Mouse (Mus musculus): ENCODE measurements around the gene Wsb2.
A peak's percentile ranks its signal among the peaks of the same experiment; 100 is the strongest.
"Not testable (repeated sequence)": the region's sequence is repeated elsewhere in the genome, so short reads cannot be mapped to it uniquely, and the experiment has no call there.

Wsb2 gene

GRCm38 (mm10) chr5:117388296-117388751, 31.2 kb downstream of the Wsb2 start:
- DNase-seq (ENCODE audit: low spot score), result peak; percentile 71

DNA sequence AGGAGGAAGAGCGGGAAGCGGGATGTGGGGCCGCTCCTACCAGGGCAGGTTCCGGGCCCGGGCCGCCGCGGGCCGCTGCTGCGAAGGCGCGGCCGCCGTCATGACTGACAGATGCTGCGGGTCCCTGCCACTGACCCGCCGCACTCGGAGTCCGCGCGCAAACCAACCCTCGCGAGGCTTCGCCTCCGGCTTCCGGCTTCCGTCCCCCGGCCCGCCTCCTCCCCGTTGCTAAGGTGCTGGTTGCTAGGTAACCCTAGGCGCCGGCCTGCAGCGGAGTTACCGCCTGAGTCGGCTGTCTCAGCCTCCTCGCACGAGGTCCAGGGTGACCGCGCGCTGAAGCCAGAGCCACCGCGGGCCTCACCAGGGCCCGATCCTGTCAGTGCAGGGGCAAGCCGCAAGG, 31.8 kb downstream of the Wsb2 start, which contains the start of gene Rfc5:
Rfc5 (minus strand) TSS at position 171 of the 400 bp plus-strand sequence.
- peak; percentile 98 for DNase-seq (ENCODE audit: low spot score)

DNA sequence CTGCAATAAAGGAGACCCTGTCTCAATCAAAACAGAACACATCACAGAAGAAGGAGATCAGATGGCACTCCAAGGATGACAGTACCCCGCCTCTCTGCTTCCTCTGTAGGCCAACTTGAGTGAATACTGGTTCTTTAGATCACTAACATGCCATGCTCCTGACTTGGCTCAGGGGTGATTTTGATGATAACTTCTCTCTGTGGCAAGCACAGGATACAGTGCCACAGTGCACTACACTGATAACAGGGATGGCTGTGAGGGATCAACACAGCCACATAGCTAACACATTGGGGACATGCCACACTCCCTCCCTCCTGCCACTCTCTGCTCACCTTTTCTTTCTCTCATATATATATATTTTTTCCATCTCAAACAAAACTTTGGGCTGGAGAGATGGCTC, 33.8 kb downstream of the Wsb2 start:
- DNase-seq (ENCODE audit: low spot score), result no peak

DNA sequence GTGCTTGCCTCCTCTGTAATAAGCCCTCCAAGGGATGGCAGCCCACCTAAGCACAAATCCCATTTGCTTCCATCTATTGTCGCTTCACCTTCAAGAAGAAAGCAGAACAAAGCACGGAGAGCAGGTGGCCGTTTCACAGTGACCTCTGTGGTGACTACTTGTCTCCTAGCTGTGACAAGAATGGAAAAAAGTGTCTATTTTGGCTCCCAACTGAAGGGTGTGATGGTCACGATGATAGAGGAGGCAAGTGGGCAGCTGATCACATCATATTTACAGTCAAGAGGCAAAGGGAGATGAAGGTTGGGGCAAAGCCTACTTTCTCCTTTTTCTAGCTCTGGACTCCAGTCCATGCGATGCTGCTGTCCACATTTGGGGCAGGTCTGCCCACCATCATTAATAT, 38.7 kb downstream of the Wsb2 start:
- DNase-seq (ENCODE audit: low spot score), result no peak

- DNase-seq (ENCODE audit: low spot score), result no peak
These were observed 39.5 kb downstream of the Wsb2 start for GRCm38 (mm10) chr5:117396596-117397014.

GRCm38 (mm10) chr5:117397371-117397770, 40.3 kb downstream of the Wsb2 start:
- no peak for DNase-seq (ENCODE audit: low spot score)

DNA sequence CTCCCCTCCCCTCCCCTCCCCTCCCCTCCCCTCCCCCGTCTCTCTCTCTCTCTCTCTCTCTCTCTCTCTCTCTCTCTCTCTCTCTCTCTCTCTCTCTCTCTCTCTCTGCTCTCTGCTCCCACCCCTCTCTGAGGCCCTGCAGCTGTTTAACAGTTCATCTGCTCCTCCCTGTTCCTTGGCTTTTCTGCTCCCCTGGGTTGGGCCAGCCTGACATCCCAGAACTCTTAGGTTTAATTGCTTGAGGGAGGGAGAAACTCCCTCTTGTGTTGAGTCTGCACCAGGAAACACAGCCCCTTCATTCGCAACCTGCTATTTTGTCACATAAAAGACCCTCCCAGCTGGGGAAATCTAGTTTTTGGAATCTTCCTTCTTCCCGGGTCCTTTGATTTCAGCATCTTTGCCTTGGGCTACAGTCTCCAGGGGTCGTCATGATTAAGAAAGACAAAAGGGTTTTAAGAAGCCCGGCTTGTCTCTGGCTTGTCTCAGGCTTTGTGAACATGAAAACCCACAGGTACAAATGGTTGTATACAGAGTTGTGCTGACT, 41.0 kb downstream of the Wsb2 start:
- no peak for DNase-seq (ENCODE audit: low spot score)

- DNase-seq (ENCODE audit: low spot score), result no peak
These were observed 42.2 kb downstream of the Wsb2 start for GRCm38 (mm10) chr5:117399281-117399680.

GRCm38 (mm10) chr5:117403609-117404008, 46.5 kb downstream of the Wsb2 start:
- DNase-seq (ENCODE audit: low spot score), result no peak

DNA sequence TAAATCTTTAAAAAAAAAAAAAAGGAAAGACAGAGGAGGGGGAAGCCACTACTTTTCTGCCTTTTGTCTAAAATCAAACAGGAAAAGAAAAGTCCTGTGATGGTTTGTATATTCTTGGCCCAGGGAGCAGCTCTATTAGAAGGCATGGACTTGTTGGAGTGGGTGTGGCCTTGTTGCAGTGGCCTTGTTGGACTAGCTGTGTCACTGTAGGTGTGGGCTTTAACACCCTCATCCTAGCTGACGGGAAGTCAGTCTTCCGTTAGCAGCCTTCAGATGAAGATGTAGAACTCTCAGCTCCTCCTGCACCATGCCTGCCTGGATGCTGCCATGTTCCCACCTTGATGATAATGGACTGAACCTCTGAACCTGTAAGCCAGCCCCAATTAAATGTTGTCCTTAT, 47.6 kb downstream of the Wsb2 start:
- DNase-seq (ENCODE audit: low spot score), result not testable (repeated sequence)

DNA sequence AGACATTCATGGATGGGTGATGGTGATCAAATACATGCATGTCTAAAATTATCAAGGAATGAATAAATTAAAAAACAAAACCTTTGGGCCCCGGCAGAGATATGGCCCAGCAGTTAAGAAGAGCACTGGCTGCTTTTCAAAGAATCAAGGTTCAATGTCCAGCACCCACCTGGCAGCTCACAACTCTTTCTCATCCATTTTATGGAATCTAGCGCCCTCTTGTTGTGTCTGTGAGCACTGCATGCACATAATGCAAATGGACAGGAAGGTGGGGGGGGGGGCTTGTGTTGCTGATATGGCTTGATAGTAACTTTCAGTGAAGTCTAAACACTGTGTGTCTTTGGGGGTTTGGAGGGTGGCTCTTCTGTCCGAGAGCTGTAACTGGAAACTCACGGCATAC, 51.1 kb downstream of the Wsb2 start:
- peak; percentile 43 for DNase-seq (ENCODE audit: low spot score)

DNA sequence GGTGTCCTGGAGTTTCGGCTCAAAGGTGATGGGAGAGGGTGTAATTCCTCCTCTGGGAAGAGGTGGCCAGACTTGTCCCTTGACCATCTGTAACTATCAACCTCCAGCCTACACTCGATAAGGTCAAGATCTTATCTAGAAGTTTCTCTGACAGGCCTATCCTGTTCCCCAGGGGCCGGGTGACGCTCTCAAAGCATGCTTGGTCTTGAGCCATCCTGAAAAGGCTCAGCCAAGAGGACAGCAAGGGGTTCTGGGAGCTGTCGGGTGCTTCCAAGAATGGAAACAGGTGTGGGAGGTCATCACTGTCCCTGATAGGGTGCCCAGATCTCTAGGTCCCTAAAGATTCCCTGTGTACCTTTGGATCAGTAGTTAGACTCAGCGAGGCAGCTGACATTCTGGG, 52.3 kb downstream of the Wsb2 start:
- no peak for DNase-seq (ENCODE audit: low spot score)

GRCm38 (mm10) chr5:117413507-117414501, 56.7 kb downstream of the Wsb2 start, which contains the start of gene Ksr2:
Gene Ksr2, plus strand, starts transcription at chr5:117414000.
- DNase-seq (ENCODE audit: low spot score), result peak; percentile 80

DNA sequence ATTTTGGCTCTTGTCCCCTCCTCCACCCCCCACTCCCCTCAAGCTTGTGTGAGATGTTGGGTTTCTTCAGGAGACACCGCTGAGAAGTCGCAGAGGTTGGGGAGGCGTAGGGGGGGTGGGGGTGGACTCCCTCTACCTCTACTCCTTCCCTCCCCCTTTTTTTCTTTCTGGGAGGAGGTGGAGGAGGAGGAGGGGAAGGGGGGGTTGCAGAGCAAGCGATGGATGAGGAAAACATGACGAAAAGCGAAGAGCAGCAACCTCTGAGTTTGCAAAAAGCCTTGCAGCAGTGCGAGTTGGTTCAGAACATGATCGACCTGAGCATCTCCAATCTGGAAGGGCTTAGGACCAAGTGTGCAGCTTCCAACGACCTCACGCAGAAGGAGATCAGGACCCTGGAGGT, 57.5 kb downstream of the Wsb2 start:
- no peak for DNase-seq (ENCODE audit: low spot score)

DNA sequence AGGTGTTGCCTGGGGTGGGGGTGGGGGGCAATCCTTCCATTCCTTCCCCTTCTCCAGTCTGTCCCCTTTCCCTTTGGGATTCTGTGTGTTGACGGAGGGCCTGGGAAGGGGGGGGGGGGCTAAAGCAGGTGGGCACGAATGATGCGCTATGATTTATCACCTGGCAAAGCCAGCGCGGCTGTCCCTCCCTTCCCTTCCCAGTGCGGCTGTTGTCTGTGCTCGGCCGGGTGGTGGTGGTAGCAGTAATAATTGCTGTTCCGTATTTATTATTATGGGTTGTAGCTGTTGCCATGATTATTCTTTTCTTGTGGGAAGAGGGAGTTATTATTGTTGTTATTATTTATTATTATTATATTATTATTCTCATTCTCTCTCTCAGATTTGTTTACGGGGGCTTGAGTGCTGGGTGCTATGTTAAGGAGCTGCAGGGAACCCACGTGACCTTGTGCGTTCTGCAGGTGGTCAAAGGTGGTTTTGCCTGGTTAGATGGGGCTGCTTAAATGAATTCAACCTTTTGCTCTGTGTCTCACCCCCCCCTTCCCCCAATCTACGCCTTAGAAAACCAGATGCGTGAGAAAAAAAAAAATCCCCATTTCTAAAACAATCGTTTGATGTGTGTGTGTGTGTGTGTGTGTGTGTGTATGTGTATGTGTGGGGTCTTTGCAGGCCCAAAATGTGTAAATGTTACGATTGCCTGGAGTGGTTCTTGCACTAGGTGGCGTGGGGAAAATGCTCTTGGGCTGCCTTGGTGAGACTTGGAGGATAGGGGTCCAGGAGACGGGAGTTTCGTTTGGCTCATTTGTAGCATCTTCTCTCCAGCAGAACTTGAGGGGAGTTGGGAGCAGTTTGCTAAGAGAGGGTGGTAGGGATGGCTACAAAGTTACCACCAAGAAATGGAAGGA, 58.2 kb downstream of the Wsb2 start:
- no peak for DNase-seq (ENCODE audit: low spot score)

- DNase-seq (ENCODE audit: low spot score), result no peak
These were observed 60.3 kb downstream of the Wsb2 start for GRCm38 (mm10) chr5:117417442-117417841.

All from retina, embryonic 14.5 days (tissue).